Mouse (Mus musculus): ENCODE measurements around the gene Ugt2b36. TPM values are rescaled to one million over a fixed set of nuclear protein-coding genes. Genes with fewer than 3 reads are reported as not detected.
"Not testable (repeated sequence)": the region's sequence is repeated elsewhere in the genome, so short reads cannot be mapped to it uniquely, and the experiment has no call there.

Ugt2b36 gene
- not detected in 2 replicates for polyA plus RNA-seq (2015; fragmentation: Nextera tagmentation; extraction: Ambion mirVana)

DNA sequence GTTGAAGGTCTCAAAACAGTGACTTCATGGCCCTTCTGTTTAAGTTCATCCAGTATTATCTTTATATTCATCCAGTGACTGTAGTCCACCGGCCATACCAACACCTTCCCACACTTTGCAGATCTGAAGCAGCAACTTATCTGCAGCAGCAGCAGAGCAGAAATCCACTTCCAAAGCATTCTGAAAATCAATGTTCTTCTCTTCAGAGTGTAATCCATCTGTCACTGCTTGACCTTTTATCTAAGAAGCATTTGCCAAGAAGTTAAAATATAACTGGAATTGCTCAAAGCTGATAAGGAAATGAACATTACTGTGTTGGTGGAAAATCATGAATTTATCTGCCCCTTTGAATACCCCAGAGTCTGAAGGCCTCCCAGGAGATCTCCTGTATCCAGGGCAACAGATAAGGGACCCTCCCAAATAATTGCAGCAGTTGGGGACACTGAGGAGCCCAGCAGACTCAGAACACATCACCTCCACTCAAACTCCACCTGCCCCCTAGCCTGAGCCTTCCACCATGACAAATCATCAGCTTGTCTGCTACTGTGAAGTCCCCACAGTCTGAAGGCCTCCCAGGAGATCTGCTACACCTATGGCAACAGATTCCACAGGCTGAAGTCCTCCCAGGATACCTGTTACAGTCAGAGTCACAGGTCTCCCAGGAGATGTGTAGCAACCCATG is at the start of gene Ugt2b36:
Ugt2b36 (minus strand) TSS at position 210 of the 682 bp plus-strand sequence.
- ATAC-seq (ENCODE audit: low FRiP score, low read depth), result no peak
- no peaks in the 10 kb centered on the region for H3K4me1 ChIP-seq
- H3K9ac ChIP-seq, result no peak within 1 kb of the TSS
- no peak within 1 kb of the TSS for H3K4me3 ChIP-seq
- no peaks in the 10 kb centered on the region for H3K36me3 ChIP-seq
- H3K9me3 ChIP-seq, result no peaks in the 10 kb centered on the region
- H3K27ac ChIP-seq, result no peak within 1 kb of the TSS
- H3K4me2 ChIP-seq (replicated peaks), result no peak within 1 kb of the TSS
- H3K27me3 ChIP-seq, result no peaks in the 10 kb centered on the region
- WGBS, result 74% methylated on average over 1 of the region's 1 CpGs

DNA sequence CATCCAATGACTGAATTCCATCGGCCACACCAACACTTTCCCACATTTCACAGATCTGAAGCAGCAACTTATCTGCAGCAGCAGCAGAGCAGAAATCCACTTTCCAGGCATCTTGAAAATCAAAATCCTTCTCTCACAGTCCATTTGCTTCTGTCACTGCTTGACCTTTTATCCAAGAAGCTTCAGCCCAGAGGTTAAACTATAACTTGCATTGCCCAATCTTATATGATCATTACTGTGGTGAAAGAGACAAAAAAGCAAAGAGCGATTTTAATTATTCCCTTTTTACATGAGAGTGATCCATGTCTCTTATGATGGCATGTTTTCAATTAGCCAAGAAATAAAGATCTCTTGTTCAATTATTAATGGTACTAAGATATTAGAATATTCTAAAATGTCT is 47.8 kb upstream of the Ugt2b36 start, which contains the start of gene Ugt2b5:
Ugt2b5 (minus strand) TSS at position 123 of the 400 bp plus-strand sequence.
- not testable (repeated sequence) for H3K4me3 ChIP-seq; H3K27ac ChIP-seq; ATAC-seq (ENCODE audit: low FRiP score, low read depth); H3K36me3 ChIP-seq; H3K9ac ChIP-seq; H3K9me3 ChIP-seq; H3K27me3 ChIP-seq; H3K4me2 ChIP-seq (replicated peaks); H3K4me1 ChIP-seq
- 80% methylated on average over 2 of the region's 2 CpGs for WGBS

GRCm38 (mm10) chr5:87103697-87104096 is 11.3 kb upstream of the Ugt2b36 start:
- not testable (repeated sequence) for H3K36me3 ChIP-seq; H3K4me1 ChIP-seq; H3K9me3 ChIP-seq; ATAC-seq (ENCODE audit: low FRiP score, low read depth); H3K4me2 ChIP-seq (replicated peaks); H3K27me3 ChIP-seq; H3K27ac ChIP-seq; H3K4me3 ChIP-seq; H3K9ac ChIP-seq
- 87% methylated on average over 1 of the region's 1 CpGs for WGBS

DNA sequence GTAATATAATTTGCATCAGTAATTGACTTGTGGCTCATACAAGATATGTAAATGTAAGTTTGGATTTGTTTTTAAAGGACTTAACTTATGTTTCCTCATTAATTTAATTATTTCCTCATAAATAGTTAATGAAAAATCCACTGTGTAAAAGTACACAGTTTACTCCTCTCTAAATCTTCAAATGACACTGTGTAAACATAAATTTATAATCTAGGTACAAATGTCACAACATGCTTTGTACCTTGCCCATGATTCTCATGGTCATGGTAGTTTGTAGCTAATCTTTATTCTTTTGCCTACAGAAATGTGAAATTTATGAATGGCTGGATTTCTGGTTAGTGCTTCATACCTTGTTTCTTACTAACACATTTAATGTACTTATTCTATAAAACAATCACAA is 1.2 kb downstream of the Ugt2b36 start:
- no peak overlapping the region for H3K27ac ChIP-seq
- H3K4me2 ChIP-seq (replicated peaks), result no peak overlapping the region
- H3K9me3 ChIP-seq, result no peaks in the 10 kb centered on the region
- no peaks in the 10 kb centered on the region for H3K36me3 ChIP-seq
- H3K4me1 ChIP-seq, result no peaks in the 10 kb centered on the region
- ATAC-seq (ENCODE audit: low FRiP score, low read depth), result no peak
- H3K4me3 ChIP-seq, result no peak overlapping the region
- H3K27me3 ChIP-seq, result no peaks in the 10 kb centered on the region
- no peak overlapping the region for H3K9ac ChIP-seq

GRCm38 (mm10) chr5:87089264-87089663 is 3.1 kb downstream of the Ugt2b36 start:
- Histone ChIP-seq H3K9ac (no peak overlapping the region), H3K9me3 (no peaks in the 10 kb centered on the region), H3K27me3 (no peaks in the 10 kb centered on the region), H3K4me1 (no peaks in the 10 kb centered on the region), H3K4me3 (no peak overlapping the region), H3K27ac (no peak overlapping the region), H3K36me3 (no peaks in the 10 kb centered on the region), H3K4me2 (replicated peaks) (no peak overlapping the region)
- no peak for ATAC-seq (ENCODE audit: low FRiP score, low read depth)

DNA sequence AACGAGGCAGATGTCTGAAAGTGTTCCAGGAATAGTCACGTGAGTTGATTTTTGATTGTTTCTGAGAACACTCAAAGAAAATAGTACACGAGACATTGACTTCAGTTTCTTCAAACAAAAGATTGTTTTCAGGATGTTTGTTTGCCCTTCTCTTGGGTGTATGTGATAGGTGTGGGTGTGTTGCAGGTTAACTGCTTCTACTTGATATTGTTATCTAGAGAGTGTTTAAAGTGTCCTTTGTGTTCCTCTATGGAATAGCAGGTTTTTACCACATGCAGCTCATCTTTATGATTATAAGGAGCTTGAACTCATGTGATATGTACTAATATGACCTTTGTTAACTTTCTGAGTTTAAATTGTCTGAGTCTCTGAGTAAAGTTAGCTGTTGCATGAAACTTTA is 6.1 kb downstream of the Ugt2b36 start:
- Histone ChIP-seq H3K9ac (no peak overlapping the region), H3K27me3 (no peaks in the 10 kb centered on the region), H3K4me1 (no peaks in the 10 kb centered on the region), H3K9me3 (no peaks in the 10 kb centered on the region), H3K36me3 (no peaks in the 10 kb centered on the region), H3K27ac (no peak overlapping the region), H3K4me2 (replicated peaks) (no peak overlapping the region), H3K4me3 (no peak overlapping the region)
- ATAC-seq (ENCODE audit: low FRiP score, low read depth), result no peak
- WGBS, result 78% methylated on average over 3 of the region's 3 CpGs

DNA sequence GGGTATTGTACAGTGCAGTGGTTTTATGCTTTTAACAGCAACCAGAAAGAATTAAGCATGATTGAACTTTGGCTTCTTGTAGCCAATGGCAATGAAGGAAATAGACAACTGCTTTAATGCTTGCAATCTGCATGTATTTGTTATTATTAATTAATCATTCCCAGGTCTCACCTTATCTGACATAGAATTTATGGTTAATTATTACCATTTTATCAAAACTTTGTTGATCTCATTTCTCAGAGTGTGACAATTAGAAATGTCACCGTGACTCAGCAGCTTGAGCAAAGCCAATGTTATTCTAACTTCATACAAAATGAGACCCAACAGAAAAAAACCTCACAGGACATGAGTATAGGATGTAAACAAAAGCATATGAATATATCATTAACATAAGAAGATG is 61.7 kb downstream of the Ugt2b36 start:
- Histone ChIP-seq H3K27ac (no peak overlapping the region), H3K4me2 (replicated peaks) (no peak overlapping the region), H3K36me3 (no peaks in the 10 kb centered on the region), H3K9me3 (no peaks in the 10 kb centered on the region), H3K4me1 (no peaks in the 10 kb centered on the region), H3K27me3 (no peaks in the 10 kb centered on the region), H3K9ac (no peak overlapping the region), H3K4me3 (no peak overlapping the region)
- ATAC-seq (ENCODE audit: low FRiP score, low read depth), result no peak
- 85% methylated on average over 1 of the region's 1 CpGs for WGBS

GRCm38 (mm10) chr5:87027359-87027758 is 65.0 kb downstream of the Ugt2b36 start:
- no peaks in the 10 kb centered on the region for H3K4me1 ChIP-seq
- H3K27ac ChIP-seq, result no peak overlapping the region
- H3K4me3 ChIP-seq, result no peak overlapping the region
- H3K27me3 ChIP-seq, result no peaks in the 10 kb centered on the region
- H3K4me2 ChIP-seq (replicated peaks), result no peak overlapping the region
- no peaks in the 10 kb centered on the region for H3K36me3 ChIP-seq
- ATAC-seq (ENCODE audit: low FRiP score, low read depth), result no peak
- no peak overlapping the region for H3K9ac ChIP-seq
- no peaks in the 10 kb centered on the region for H3K9me3 ChIP-seq
- WGBS, result 81% methylated on average over 3 of the region's 3 CpGs

Other genes with a start within 250 kb of the Ugt2b36 start
- 0.11 TPM in 1 of 2 replicates, not detected in the other for gene Ugt2b34, start 185.6 kb downstream of the Ugt2b36 start, polyA plus RNA-seq (2015; fragmentation: Nextera tagmentation; extraction: Ambion mirVana)
- not detected in 2 replicates for gene Ugt2b1, start 166.0 kb downstream of the Ugt2b36 start, polyA plus RNA-seq (2015; fragmentation: Nextera tagmentation; extraction: Ambion mirVana)
- gene Ugt2b35, start 91.7 kb downstream of the Ugt2b36 start, polyA plus RNA-seq (2015; fragmentation: Nextera tagmentation; extraction: Ambion mirVana), result not detected in 2 replicates
- gene Ugt2b5, start 47.8 kb upstream of the Ugt2b36 start, polyA plus RNA-seq (2015; fragmentation: Nextera tagmentation; extraction: Ambion mirVana), result not detected in 2 replicates
- gene Ugt2b37, start 162.2 kb upstream of the Ugt2b36 start, polyA plus RNA-seq (2015; fragmentation: Nextera tagmentation; extraction: Ambion mirVana), result not detected in 2 replicates
- not detected in 2 replicates for gene Ugt2a3, start 244.6 kb upstream of the Ugt2b36 start, polyA plus RNA-seq (2015; fragmentation: Nextera tagmentation; extraction: Ambion mirVana)